Mouse (Mus musculus) kidney, adult 2 months (tissue): ENCODE results near the gene Jmy.

ENCODE experiments used
- CTCF ChIP-seq: fragments of 200-500 bp; conservative IDR thresholded peaks from 2 replicates; pipeline ENCODE4 v1.5.1; 2011; ENCODE audit warnings: low read depth, mild to moderate bottlenecking, control low read depth, low read length, moderate library complexity, mixed read lengths; ENCODE audit not compliant: insufficient read depth, insufficient read length
- POLR2A ChIP-seq: fragments of 200-500 bp; IDR thresholded peaks from one replicate; pipeline ENCODE4 v1.6.1; 2011; ENCODE audit warnings: low read depth, low read length, control low read depth

GRCm38 (mm10) chr13:93383092-93383491 lies 116.5 kb downstream of the Jmy start:
- TF ChIP-seq CTCF, result no peak
- no peak for TF ChIP-seq POLR2A
